Mouse (Mus musculus) frontal cortex, adult 2 months (tissue): ENCODE measurements at regions not wholly inside any gene's neighbourhood (a gene's known extent, or its start where the extent isn't known, plus 50 kb on each side); places are given as distances from the start of the nearest gene placed in this dataset.
A peak's percentile ranks its signal among the peaks of the same experiment; 100 is the strongest.

Source experiments
- DNase-seq, 2 experiments: peaks; one replicate each; pipeline ENCODE4 v3.0.0; 2022; ENCODE audit warnings: low spot score in 1 of 2; ENCODE audit errors: extremely low spot score in 1 of 2

DNA sequence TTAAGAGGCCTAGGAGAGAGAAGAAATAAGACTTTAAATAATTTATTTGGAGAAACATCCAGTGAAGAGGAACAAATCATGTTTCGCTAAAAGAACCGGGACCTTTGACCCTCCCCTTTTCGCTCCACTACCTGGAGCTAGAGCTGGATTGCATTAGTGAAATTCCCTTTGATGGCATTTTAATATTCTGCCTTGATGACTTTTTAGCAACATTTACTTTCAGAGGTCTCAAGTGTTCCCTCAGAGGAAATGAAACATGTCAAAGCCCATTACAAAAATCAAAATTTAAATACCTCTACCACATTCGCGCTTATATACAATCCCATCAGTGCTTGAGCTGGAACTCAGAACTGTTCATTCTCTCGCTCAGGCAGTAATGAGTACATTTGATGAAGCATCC lies 297.0 kb upstream of the Gm10295 start:
- DNase-seq = no peak

DNA sequence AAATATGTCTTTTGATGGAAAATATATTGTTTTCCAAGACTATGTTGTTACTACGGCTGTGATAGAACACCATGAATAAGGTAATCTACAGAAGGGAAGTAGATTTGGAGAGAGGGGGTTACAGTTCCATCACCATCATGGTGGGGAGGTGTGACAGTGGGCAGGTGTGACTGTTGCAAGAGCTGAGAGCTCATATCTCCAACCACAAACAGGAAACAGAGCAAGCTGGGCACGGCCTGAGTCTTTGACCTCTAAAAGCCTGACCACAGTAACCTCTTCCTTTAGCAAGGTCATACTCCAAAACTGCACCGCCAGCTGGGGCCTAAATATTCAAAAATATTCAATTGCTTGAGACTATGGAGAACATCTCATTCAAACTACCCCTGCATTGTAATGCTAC lies 295.7 kb upstream of the Gm10295 start:
- DNase-seq = no peak

DNA sequence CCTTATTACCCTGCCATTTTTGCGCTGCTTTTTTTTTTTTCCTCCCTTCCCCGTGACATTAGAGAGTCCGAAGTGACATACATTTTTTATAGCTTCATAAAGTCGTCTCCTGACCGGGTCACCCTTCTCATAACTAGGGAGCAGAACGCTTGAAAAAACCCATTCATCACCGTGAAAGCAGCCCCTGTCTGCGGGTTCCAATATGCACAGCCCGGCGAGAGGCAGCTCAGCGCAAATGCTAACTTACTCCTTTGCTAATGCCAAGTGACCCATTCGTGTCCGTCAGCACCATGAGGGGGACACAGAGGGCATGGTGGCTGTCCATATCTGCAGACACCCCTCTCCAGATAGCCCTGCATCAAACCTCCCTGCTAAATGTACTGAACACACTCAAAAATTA lies 271.8 kb upstream of the Gm10295 start:
- no peak for DNase-seq

DNA sequence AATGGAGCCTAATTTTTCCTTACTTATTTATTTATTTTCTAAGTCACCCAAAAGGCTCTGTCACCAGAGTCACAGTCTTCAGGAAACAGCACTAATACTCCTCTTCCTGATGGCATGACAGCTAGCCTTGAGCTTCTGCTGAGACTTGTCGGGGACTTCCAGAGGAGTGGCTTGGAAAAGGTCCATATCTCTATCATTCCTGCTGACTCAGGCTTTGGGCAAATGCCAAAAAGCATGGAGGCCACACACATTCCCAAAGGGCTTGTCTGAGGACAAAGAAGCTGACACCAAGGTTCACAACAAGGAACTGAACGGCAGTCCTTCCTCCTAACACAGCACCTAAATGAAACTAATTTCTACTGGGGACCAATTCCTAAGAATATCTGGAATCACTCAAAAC lies 251.9 kb upstream of the Gm10295 start:
- no peak for DNase-seq

DNA sequence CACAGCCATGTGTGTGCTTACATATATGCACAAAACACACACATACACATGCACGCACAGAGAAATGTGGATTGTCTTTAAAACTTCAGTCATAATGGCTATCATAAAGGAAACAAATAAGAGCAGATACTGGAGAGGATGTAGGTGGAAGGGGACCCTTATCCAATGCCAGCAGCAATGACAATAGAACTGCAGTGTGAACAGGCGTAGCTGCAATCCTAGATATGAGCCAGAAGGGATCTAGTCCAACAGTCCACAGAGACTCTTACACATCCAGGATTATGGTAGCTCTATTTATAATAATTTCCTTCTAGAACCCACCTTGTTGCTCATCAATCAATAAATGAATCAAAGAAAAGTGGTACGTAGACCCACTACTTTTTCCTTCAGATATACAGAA lies 245.5 kb upstream of the Gm10295 start:
- no peak for DNase-seq

DNA sequence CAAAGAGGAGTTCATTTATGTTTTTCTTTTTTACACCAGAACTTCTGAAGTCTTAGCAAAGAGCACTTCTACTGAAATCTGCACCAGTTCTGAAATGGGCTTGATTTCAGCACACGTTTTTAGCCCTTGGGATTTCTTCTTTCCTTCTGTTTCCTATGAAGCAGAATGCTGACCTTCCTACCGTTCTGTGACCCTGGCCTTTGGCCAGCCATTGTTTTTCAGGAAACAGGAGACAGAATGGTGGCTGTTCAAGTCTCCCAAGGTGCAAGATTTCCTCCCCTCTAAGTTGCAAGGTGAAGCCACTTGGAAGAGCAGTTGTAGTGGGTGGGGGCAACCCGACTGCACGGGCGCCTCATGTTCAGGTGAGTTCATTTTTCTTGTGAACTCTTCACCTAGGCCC lies 236.3 kb upstream of the Gm10295 start:
- no peak for DNase-seq

DNA sequence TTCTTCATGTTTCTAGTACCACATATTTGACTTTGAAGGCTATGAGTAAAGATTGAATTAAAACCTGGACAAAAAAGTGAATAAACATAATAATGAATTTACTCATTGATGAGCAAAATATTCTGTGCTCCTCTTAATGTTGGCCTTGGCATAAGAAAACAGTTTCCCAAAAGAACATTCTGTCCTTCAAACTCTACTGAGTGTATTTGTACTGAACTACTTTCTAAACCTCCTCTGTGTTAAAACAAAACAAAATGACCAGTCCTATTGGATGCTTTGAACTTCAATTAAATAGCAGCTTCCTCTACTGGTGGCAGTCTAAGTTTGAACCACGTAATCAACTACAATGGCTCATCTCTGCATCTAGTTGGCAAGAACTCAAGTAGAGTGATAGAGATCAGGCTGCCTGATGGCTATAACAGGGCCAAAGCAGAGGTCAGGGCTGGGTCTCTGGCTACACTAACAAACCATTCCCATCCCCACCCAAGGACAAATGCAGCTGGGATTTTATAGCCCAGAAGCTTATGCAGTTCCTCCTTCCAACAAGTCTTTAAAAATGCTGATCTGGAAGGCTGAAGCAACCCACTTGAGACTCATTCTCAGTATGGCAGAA lies 232.3 kb upstream of the Gm10295 start:
- no peak for DNase-seq

DNA sequence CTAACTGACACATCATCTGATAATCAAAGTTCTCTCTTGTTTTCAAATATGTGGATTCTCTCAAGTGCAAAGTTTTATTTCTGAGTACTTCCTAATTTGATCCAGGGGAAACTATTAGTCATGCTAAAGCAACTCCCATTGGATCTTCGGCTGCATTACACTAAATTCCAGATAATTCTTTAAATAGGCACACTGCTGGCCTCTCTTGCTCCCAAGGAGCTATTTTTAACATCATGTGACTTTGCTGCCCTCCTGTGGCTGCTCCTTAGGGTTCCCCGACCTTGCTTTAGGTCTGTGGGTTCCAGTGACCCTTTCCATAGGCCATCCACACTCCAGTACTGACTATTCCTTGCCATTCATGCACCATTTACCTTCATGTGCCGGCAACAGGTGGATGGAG lies 230.5 kb upstream of the Gm10295 start:
- no peak for DNase-seq

DNA sequence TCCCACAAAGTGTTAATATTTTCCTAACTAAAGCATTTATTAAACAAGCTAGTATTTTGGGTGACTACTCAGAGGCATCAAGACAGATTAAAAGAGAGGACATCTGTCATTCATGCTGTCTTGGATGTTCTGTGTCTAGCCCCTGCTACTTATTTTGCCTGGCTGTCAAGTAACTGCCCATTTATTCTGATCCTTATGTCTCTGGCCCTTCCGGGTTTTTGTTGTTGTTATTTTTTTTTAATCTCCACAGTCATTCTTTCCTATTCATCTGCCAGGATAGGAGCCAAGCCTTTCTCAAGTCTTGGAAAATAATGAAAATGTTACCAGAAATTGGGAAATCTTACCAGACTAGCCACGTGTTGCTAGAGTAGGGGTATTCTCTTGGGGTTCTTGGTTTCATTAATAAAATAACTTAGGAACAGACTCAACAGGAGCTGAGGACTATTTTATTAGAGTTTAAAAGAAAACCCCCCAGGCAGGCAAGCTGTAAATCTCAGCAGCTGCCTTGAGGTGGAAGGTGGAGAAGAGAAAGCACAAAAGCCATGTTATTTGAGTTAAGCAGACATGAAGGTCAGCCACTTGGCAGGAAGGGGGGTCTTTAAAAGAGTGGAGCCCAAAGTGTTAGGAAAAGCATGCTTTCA lies 209.1 kb upstream of the Gm10295 start:
- no peak for DNase-seq

DNA sequence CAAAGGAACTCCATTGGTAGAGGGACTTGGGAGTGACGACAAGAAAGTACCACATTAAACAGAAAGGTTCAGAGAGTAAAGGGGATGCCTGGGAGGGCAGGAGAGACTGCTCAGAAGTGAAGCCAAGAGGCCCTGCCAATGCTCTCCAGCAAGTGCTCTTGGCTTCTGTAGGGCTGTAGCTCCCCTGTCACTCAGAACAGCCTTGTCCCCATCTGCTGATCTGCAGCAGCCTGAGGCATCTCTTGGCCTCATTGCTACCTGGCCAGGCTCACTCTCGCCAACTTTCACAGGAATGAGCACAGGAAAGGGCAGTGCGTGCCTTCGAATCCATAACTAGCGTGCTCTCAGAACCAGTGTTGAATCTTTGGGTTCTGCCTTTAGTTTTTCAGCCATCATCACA lies 205.2 kb upstream of the Gm10295 start:
- no peak for DNase-seq

DNA sequence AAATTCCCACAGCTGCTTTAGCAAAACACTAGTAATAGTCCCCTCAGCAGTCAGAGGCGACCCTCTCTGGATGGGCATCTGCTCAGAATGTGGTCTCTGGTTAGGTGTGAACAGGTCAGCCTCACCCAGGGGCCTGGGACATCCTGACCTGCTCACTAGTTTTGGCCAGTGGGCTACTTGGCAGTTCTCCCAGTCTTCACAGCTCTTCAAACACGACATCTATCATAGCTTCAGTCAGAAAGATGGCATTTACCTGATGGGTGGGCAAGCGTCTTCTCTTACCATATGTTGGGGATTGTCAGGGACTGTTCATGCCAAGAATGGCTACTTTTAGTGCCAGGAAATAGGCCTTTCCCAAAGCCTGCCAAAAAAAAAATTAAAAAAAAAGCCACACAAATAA lies 204.2 kb upstream of the Gm10295 start:
- DNase-seq = no peak

DNA sequence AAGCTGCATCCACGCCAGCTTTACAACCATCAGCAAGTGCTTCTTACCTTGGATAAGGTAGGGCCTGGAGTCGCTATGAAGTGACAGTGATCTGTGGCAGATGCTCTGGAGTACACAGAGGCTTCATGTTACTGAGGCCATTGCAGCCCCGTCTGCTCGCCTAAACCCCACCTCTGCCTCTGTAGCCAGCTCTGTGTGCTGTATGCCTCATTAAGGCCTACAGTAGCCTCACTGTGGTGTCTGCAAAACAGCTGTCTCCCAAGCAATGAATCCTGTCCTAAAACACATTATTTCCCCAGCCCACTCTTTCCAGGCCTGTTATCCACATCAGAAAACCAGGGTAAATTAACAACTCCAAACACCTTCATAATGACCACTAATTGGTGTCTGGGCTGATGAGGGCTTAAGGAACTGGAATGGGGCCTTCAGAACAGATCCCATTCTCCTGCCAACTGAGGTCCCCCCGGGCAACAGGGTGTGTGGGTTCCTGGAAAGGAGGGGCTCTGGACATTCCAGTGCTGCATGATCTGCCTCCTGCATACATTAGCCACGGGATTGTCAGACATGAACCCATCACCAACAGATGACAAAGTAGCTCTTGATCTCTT lies 195.4 kb upstream of the Gm10295 start:
- DNase-seq = no peak

DNA sequence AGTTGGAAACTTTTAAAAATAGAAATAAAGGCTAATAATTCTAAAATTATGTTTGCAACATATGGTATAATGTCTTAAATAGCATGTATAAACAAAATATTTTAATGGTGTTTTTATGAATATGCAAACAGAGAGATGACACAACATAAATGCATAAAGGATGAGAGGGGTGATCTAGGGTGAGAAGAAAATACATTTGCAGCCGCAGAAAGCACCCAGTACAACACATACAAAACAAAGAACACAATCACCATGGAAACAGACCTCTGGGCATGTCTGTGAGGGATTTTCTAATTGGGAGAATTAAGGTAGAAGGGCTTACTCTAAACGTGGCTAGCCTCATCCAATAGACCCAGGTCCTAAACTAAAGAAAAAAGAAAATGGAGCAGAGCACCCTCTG lies 190.2 kb upstream of the Gm10295 start:
- no peak for DNase-seq

DNA sequence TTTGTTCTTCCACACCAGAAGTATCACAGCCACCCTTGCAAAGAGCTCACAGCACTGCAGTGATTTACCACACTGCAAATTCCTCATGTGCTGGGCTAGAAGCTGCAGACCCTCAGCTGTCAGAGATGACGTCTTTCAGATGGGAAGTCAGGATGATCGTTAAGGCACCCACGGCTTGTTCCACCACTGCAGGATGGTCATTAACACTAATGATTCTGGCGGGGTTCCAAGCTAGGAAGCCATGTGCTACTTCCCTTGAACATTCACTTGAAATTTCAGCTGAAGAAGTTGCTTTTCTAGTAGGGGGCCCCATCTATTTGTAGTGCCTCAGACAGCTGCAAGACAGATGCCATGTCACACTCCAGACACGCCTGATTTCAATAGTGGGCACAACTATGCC lies 181.8 kb upstream of the Gm10295 start:
- DNase-seq = no peak

DNA sequence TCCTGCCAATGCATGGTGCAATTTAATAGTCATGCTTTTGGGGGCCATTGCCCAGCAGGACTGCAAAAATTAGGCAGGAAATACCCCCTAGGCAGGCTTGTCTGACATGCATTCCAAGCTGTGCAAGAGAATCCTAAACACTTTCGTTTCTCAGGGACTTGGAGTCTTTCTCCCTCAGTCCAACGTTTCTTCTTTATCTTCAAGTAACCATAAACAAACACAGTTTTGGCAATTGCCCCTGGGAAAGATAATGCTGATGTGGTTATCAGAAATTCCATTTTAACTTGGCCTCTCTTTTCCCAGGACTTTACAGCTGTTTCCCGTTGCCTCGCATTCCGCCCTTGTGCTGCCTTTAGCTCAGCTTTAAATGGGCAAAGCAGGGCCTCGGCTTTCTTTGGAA lies 180.2 kb upstream of the Gm10295 start:
- no peak for DNase-seq

DNA sequence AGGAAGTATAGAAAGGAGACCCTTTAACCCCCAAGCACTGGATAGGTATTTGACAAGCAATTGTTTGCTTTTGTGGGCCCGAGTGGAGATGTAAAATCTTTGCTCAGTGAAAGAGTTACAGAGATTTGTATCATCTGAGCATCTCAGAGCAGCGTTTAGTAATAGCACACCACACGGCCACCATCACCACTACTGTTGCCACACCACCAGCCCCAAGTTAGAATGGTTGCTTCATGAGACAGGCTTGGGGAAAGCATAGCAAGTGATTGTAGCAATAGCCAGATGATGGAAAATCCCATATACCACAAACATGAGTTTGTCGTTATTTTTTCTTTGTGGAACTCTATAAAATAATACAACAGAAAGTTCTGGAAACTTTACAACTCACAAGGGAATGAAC lies 179.6 kb upstream of the Gm10295 start:
- DNase-seq = no peak

DNA sequence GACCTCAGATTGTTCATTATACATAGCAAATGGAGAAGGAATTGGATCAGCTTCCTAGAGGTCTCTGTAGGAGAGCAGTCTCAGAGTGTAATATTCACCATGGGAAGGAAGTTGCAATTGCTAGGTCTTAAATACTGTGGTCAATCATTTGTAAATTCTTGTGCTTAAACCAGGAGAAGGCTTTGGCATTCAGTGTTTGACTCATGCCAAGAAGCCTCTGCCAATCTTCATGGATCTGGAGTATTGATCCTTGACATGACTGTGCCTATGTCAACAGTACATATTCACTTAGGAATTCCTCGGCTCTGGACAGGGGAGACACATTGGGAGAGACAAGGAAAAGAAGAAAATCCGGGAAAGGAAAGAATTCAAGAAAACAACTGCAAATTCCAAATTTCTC lies 174.9 kb upstream of the Gm10295 start:
- no peak for DNase-seq

DNA sequence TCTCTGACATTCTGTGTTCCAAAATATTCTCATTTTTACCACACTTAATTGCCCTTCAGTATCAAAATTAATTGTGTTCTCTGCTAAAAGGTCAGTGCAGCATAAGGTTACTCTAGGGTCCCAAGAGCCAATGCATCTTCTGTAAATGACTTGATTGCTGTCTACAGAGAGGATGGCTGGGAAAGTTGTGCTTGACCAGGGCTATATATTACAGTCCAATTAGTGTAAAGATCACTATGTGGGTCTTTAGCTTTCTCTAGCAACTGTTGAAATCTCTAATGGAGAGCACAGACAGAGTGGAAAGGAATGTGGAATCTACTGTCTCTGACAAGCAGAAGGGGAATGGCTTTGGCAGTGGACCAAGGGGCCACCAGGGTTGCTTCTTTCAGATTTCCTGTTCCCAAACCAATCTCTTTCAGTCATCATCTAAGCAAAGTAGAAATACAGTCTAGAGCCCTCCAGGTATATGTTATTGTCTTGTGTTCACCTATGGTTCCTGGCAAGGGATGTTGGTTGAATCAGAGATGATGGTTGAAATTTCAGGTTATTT lies 173.4 kb upstream of the Gm10295 start:
- DNase-seq = no peak

DNA sequence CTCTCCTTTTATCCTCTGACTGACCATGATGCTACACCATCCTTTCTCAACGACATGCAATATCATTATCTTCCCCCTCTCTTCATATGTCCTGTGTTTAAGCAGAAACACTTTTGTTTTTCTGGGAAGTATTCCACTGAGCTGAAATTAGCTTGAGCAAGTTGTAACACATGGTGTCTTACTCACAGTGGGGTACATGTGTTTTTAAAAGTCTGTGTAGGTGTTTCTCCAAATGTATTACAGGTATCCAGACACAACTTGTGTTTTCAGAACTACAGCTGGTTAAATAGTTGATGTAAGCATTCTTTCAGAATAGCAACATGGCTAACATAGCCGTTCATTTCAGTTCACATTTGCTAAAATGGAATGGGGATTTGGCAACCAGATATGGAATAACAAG lies 172.8 kb upstream of the Gm10295 start:
- DNase-seq = peak in 1 of 2 experiments; percentile 5

DNA sequence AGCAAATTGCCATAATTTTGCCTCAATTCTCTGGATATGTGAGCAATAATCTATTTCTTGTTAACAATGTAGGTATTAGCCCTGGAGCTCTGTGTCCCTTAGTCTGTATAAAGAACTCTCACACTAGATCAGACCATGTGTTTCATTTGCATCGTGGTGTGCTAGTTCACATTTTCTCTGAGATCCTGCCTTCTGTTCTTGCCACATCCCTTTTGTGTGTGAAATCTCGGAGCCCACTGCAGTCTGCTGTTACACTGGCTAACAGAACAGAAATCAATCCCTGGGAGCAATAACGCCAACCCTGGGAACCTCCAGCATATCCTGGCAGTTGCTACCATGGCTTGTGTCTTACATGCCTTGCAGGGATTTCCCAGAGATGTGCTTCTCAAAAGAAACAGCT lies 156.1 kb upstream of the Gm10295 start:
- DNase-seq = no peak

DNA sequence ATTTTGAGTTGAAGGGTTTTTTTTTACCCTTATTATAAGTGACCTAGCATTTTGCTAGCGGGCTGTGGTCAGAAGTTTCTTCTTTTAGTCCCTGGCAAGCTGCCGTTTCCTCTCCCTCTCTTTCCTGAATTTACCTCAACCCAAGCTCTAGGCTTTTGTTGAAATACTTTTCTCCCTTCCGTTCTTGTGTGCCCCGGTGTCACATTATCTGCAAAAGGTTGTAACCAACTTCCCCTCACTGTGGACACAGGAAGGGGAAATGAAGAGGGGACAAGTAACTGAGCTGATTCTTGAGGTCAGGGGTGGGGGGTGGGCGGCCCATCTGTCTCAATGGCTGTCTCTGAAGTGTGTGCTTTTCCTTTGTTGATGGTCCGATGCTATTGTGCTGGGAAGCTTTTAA lies 149.4 kb upstream of the Gm10295 start:
- DNase-seq = no peak

DNA sequence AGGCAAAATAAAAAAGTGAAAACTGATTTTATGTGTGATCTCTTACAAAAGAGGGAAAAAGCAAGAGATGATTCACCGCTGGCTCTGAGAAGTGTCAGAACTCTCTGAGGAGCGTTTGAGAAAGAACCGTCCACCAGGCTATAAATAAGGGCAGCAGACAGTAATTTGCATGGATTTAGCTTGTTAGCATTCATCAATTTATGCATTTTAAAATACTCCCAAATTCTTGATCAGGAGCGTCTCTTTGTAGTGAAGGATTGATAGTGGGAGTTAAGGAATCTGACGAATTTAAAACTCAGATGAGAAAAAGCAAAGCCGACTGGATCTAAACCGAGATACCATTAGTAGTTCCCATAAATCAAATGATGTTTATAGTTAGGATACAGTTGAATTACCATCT lies 146.8 kb upstream of the Gm10295 start:
- peak in 1 of 2 experiments; percentile 4 for DNase-seq
